Mouse (Mus musculus) kidney, adult 10 weeks (tissue): ENCODE results near the gene Adamts7. TPM values are rescaled to one million over a fixed set of nuclear protein-coding genes. Genes with fewer than 3 reads are reported as not detected.

Source experiments
- polyA plus RNA-seq: library from polyadenylated mRNA; stranded (reverse); fragments of 350-450 nt; fragmentation: Illumina TruSeq; extraction: RNeasy Lipid Tissue Mini Kit (QIAGEN cat#74804); gene quantifications from one replicate; pipeline ENCODE4 v1.2.3, GENCODE M21; 2014; ENCODE audit warnings: low read depth, low replicate concordance

Adamts7 gene
- polyA plus RNA-seq = 0.16 TPM

DNA sequence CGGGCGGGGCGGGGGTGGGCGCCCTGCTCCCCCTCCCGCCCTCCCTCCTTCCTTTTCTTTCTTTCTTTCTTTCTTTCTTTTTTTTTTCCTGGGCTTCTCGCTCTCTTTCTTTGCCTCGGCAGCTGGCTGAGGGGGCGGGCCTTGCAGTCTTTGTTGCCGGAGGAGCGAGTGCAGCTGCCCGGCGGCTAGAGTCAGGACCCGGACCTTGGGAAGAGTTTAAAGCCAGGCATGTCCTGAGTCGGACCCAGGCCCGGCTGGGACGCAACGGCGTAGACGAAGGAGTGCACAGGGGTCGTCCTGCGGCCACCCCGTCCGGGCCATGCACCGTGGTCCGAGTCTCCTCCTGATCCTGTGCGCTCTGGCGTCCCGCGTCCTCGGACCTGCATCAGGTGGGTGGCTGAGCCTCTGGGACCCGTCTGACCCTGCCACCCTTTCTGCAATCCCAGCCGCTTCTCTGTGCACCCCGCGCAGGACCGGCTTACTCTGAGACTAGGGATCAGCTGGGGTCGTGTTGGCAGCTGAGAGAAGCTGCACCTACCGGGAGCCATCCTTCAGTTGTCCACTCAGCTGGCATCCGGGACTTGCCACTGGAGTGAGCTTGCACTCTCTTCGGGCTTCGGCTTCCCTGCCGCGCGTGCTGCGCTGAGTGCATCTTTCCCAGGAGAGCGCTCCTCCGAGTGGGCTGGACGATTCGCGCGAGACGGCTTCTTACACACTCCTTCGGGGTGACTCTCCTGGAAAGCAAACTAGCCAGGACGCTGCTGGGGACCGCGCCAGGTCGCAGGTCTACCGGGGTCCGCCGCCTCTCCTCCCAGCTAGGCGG is at the start of gene Adamts7:
TSS of gene Adamts7 (plus strand) at position 144 of the 823 bp plus-strand sequence.

DNA sequence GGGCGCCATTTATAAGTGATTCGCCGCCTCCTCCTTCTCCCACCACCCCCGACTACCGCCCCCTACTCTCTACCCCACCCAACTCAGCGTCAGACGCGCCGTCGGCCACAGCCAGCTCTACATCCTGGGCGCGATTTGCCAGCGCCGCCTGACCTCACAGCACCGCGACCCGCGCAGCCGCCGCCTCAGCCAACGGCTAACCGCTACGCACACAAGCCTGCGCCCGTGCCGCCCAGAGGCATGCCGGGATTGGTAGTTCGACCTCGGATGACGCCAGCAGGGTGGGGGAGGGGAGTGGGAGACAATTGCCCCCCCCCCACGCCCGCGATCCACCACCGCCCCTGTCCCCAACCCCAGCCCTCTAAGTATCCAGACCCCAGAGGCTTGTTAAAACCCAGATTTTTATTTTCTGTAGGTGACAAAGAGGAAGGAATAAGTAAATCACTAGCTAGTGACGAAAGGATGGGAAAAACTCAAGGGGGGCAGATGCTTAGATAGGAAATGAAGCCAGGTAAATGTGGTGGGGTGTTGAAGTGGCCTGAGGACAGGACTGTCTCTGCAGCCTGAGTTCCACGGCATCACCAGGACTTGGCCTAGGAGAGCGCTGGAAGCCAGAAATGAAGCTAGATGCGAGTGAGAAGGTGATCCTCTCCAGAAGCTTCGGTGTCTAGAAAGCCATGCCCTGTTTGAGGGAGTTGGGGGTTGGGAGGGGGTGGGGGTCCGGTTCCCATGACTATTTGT is 48.1 kb upstream of the Adamts7 start, which contains the start of gene Morf4l1:
TSS of gene Morf4l1 (minus strand) at position 208 of the 741 bp plus-strand sequence.

Other genes starting within 250 kb of the Adamts7 start
- 446 TPM for gene Ctsh, start 108.9 kb upstream of the Adamts7 start, polyA plus RNA-seq
- 507 TPM for gene Morf4l1, start 48.3 kb upstream of the Adamts7 start, polyA plus RNA-seq
- gene Tbc1d2b, start 107.7 kb downstream of the Adamts7 start, polyA plus RNA-seq = 4.4 TPM